Mouse (Mus musculus) intestine, postnatal 0 days (tissue): ENCODE data around the gene D430042O09Rik. TPM values are rescaled to one million over a fixed set of nuclear protein-coding genes. Genes with fewer than 3 reads are reported as not detected.

Experiments
- ATAC-seq: fragments of 200-750 bp; cut with Nextera tagmentation; 2 replicates; pipeline ENCODE4 v1.8.0; 2017; ENCODE audit warnings: mild to moderate bottlenecking, moderate TSS enrichment, moderate library complexity
- H3K27ac ChIP-seq: fragments of 300-500 bp; sonication (generic); 2 replicates; pipeline ENCODE4 v1.5.1; 2014; ENCODE audit warnings: mild to moderate bottlenecking, low read depth, low read length, moderate library complexity
- H3K27me3 ChIP-seq: fragments of 300-500 bp; sonication (generic); replicated peaks from 2 replicates; pipeline ENCODE4 v1.6.1; 2014; ENCODE audit warnings: low read length, mixed read lengths; ENCODE audit not compliant: control insufficient read depth, insufficient read depth
- H3K36me3 ChIP-seq: fragments of 300-500 bp; sonication (generic); 2 replicates; pipeline ENCODE4 v1.6.1; 2014; ENCODE audit warnings: mild to moderate bottlenecking, moderate library complexity; ENCODE audit not compliant: control insufficient read depth, insufficient read depth
- H3K4me1 ChIP-seq: fragments of 300-500 bp; sonication (generic); replicated peaks from 2 replicates; pipeline ENCODE4 v1.6.1; 2014; ENCODE audit warnings: antibody characterized with exemption, low read length, mixed read lengths; ENCODE audit not compliant: control insufficient read depth, insufficient read depth
- H3K4me2 ChIP-seq: fragments of 300-500 bp; sonication (generic); replicated peaks from 2 replicates; pipeline ENCODE4 v1.6.1; 2014; ENCODE audit warnings: low read depth, mild to moderate bottlenecking, moderate library complexity
- H3K4me3 ChIP-seq: fragments of 300-500 bp; sonication (generic); 2 replicates; pipeline ENCODE4 v1.5.1; 2014; ENCODE audit warnings: low read depth, low read length
- H3K9ac ChIP-seq: fragments of 300-500 bp; sonication (generic); 2 replicates; pipeline ENCODE4 v1.6.1; 2014; ENCODE audit warnings: mild to moderate bottlenecking, low read depth, low read length
- H3K9me3 ChIP-seq: fragments of 300-500 bp; sonication (generic); 2 replicates; pipeline ENCODE4 v1.6.1; 2016; ENCODE audit warnings: mixed run types; ENCODE audit not compliant: control insufficient read depth
- CTCF ChIP-seq: sonication (generic); IDR thresholded peaks from 2 replicates; pipeline ENCODE4 v1.5.1; 2016; ENCODE audit warnings: low read depth, mild to moderate bottlenecking, control low read depth, antibody characterized with exemption, moderate library complexity
- WGBS: fragments of 180-500 bp; shearing (Covaris S2); extraction: QIAGEN DNeasy Blood & Tissue Kit; methylation state at CpG from one replicate; pipeline ENCODE4 v1.1.7; 2014; 5-methylcytosine and 5-hydroxymethylcytosine counted together
- polyA plus RNA-seq: library from polyadenylated mRNA; unstranded; fragments of >200 nt; fragmentation: Nextera tagmentation; extraction: Ambion mirVana; gene quantifications from 2 replicates; pipeline ENCODE4 v1.2.1, GENCODE M21; 2015

D430042O09Rik gene
- polyA plus RNA-seq, 1 experiment from 2014 or later: 2.6 TPM

DNA sequence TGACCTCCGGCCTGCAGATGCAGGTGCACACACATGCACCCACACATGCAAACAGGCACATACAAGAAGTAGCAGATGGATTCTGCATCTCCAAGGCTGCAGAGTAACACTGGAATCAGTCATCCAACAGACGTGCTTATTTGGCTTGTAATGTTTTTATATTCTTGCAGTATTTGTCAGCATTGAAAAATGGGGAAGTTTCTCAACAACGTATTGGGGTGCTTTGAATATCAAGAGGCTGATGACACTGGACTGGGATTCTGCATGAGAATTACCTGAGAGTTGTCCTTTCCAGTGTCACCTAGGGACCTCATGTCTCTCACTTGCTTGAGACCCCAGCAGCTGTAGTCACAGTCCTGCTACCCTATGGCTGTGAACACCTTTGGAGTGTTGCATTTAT lies 7.1 kb downstream of the D430042O09Rik start:
- no peaks in the 10 kb centered on the region for H3K9me3 ChIP-seq
- H3K27me3 ChIP-seq: no peaks in the 10 kb centered on the region
- no peak for ATAC-seq
- H3K9ac ChIP-seq: no peak overlapping the region
- H3K4me1 ChIP-seq: 0 out of 2 replicates have a peak, but pooled peaks cover 3% of the 10 kb centered on the region
- TF ChIP-seq CTCF: no peak
- no peak overlapping the region for H3K4me2 ChIP-seq
- WGBS: 74% methylated on average over 3 of the region's 3 CpGs
- no peak overlapping the region for H3K4me3 ChIP-seq
- H3K36me3 ChIP-seq: peaks cover 3% of the 10 kb centered on the region; the same call in 1 of the 2 replicates
- no peak overlapping the region for H3K27ac ChIP-seq

DNA sequence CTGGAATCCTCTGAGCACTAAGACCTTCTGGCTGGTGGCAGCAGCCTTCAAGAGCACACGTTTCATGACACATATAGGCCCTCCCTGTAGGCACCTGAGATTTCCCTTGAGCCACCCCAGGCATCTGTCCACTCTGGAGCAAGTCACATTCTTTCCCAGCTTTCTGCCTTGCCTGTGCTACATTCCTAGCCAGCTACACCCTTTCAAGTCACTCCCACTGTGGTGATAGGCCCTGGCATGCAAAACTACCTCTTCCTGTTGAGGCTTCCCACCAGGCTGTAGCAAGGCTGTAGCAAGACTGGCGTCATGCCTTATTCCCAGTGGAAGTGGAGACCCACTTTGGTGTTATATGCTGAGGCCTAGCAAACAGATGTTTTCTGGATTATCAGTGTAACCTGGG lies 9.0 kb downstream of the D430042O09Rik start:
- no peak overlapping the region for H3K4me3 ChIP-seq
- no peaks in the 10 kb centered on the region for H3K27me3 ChIP-seq
- ATAC-seq: peak; percentile 52
- WGBS: 34% methylated on average over 2 of the region's 2 CpGs
- H3K36me3 ChIP-seq: no peaks in the 10 kb centered on the region
- peak overlapping the region; percentile 55; the same call in 1 of the 2 replicates for H3K27ac ChIP-seq
- no peak overlapping the region for H3K4me2 ChIP-seq
- 0 out of 2 replicates have a peak, but pooled peaks cover 3% of the 10 kb centered on the region for H3K4me1 ChIP-seq
- H3K9me3 ChIP-seq: no peaks in the 10 kb centered on the region
- no peak for TF ChIP-seq CTCF
- no peak overlapping the region for H3K9ac ChIP-seq

DNA sequence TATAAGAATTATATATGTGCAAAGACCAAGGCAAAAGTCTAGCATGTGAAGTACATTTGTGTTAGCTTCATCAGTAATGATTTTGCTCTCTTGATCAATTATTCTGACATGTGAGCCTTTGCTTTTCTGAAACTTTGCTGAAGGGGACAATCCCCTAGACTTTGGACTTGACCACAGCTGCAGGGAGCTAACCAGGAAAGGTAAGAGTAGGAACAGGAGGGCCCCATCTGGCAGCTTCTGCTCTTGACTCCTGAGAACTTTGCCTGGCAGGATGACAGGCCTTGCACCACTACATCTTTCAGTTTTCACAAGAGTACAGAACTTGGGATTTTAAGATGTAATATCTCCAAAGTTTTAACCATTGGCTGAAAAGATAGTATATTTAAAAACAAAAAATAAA lies 9.9 kb downstream of the D430042O09Rik start:
- no peaks in the 10 kb centered on the region for H3K36me3 ChIP-seq
- ATAC-seq: peak; percentile 76
- no peak overlapping the region for H3K9ac ChIP-seq
- no peaks in the 10 kb centered on the region for H3K9me3 ChIP-seq
- H3K4me3 ChIP-seq: no peak overlapping the region
- no peaks in the 10 kb centered on the region for H3K27me3 ChIP-seq
- no peak for TF ChIP-seq CTCF
- peak overlapping the region; percentile 55 for H3K27ac ChIP-seq
- H3K4me2 ChIP-seq: no peak overlapping the region
- 0 out of 2 replicates have a peak, but pooled peaks cover 3% of the 10 kb centered on the region for H3K4me1 ChIP-seq

DNA sequence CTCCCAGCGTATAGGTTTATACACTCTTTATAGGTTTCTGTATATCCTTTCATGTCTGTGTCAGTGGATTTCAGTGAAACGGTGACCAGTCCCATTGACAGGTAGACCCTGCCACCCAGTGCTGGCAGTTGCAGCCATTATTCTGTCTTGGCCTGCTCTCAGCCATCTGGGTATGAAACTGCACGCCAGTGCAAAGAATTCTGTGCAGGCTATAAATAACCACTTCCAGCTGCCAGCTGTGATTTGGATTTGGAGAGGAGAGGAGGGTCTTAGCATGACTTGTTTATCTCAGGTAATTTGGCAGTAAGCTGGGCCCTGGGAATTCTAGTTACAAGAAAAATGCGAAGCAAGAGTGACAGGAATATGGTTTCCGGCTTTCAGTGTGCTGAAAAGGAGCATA lies 12.7 kb downstream of the D430042O09Rik start:
- Histone ChIP-seq H3K9me3 (no peaks in the 10 kb centered on the region), H3K4me2 (no peak overlapping the region), H3K27ac (no peak overlapping the region), H3K9ac (no peak overlapping the region), H3K4me1 (0 out of 2 replicates have a peak, but pooled peaks cover 3% of the 10 kb centered on the region), H3K27me3 (no peaks in the 10 kb centered on the region), H3K4me3 (no peak overlapping the region), H3K36me3 (no peaks in the 10 kb centered on the region)
- 51% methylated on average over 5 of the region's 5 CpGs for WGBS
- TF ChIP-seq CTCF: no peak
- no peak for ATAC-seq

DNA sequence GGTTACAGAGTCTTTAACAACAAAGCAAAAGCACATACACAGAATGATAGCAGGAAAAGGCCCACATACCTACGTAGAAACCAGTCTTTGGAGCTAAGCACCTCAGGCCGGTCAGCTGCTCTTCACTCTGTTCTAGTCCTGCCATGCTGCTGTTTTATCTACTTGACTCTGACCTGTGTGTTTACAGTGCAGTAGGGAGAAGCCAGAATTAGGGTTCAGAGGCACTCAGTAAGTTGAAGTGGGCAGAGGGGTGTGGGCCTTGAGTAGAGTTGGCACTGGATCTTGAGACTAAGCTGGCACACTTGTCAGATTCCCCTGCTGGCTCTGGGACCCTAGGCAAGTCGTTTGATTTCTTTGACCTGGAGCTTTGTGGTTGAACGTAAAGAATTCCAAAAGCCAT lies 13.3 kb downstream of the D430042O09Rik start:
- Histone ChIP-seq H3K27ac (no peak overlapping the region), H3K4me2 (no peak overlapping the region), H3K9ac (no peak overlapping the region), H3K36me3 (no peaks in the 10 kb centered on the region), H3K4me1 (0 out of 2 replicates have a peak, but pooled peaks cover 3% of the 10 kb centered on the region), H3K4me3 (no peak overlapping the region), H3K9me3 (no peaks in the 10 kb centered on the region), H3K27me3 (no peaks in the 10 kb centered on the region)
- ATAC-seq: no peak
- 63% methylated on average over 4 of the region's 4 CpGs for WGBS
- TF ChIP-seq CTCF: no peak

DNA sequence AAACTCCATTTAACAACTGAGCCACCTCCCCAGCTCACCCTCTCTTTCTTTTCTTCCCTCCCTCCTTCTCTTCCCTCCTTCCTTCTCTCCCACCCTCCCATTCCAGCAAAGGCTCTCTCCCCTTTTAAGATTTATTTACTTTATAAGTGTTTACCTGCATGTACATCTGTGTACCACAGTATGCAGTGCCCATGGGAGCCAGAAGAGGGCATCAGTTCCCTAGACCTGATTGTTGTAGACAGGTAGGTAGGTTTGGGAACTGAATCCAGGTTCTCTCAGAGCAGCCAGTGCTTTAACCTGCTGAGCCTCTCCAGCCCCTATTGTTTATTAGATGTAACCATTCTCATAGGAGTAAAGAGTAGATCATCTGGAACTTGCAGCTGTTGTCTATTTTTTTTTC lies 14.4 kb downstream of the D430042O09Rik start:
- H3K4me1 ChIP-seq: no peaks in the 10 kb centered on the region
- no peaks in the 10 kb centered on the region for H3K27me3 ChIP-seq
- H3K4me3 ChIP-seq: no peak overlapping the region
- no peak overlapping the region for H3K4me2 ChIP-seq
- no peak overlapping the region for H3K9ac ChIP-seq
- no peak overlapping the region for H3K27ac ChIP-seq
- H3K36me3 ChIP-seq: no peaks in the 10 kb centered on the region
- H3K9me3 ChIP-seq: no peaks in the 10 kb centered on the region
- peak; percentile 58 for TF ChIP-seq CTCF
- ATAC-seq: no peak
